Mouse (Mus musculus) ES-E14 (cell line): ENCODE measurements around the gene Ltbp1.

Source experiments
- CHD2 ChIP-seq: IDR thresholded peaks from 2 replicates; pipeline ENCODE4 v1.6.1; 2014; ENCODE audit warnings: mild to moderate bottlenecking, low read depth, low read length, inconsistent platforms
- ZC3H11A ChIP-seq: IDR thresholded peaks from 2 replicates; pipeline ENCODE4 v1.6.1; 2012; ENCODE audit warnings: low read depth, mild to moderate bottlenecking, inconsistent platforms, low read length, borderline replicate concordance
- ZNF384 ChIP-seq: IDR thresholded peaks from 2 replicates; pipeline ENCODE4 v1.6.1; 2012; ENCODE audit warnings: low read depth, low read length, inconsistent platforms

DNA sequence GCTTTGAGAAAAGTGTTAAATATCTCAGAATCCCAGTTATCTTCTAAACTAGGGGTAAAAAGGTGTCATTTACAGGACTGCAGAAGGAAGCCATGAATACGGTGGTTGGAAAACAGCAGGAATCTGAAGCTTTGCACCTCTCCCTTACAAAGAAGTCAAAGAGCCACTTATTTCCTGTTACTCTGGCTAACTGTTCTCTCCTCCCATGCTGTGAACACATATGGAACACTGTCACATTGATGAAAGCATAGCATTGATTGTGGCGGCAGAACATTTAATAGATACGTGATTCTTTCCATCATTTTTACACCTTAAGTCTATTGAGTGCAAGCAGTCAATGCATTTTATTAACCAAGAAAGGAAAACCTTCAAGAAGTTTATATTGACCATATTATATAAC, 196.9 kb downstream of the Ltbp1 start:
- TF ChIP-seq ZNF384 (no peak), CHD2 (no peak), ZC3H11A (no peak)
